Comparison of ENCODE assay signal across 24 mouse cellular contexts in genomic region chr9:75270382-75270781, GRCm38 (mm10). TPM values are rescaled to one million over a fixed set of nuclear protein-coding genes. Genes with fewer than 3 reads are reported as not detected.
"Had no signal": no experiment of that assay in that cellular context is flagged by ENCODE, and none has a peak within 500 bp of the region (broad histone marks: within the 10 kb centered on the region; RNA-seq: fewer than 3 reads in every experiment).

No protein-coding gene starts in this region.

- H3K9me3 ChIP-seq: kidney, embryonic 15.5 days; limb, embryonic 10.5 days; limb, embryonic 13.5 days; liver, embryonic 12.5 days; liver, embryonic 15.5 days; neural tube, embryonic 12.5 days; neural tube, embryonic 15.5 days had no signal

- H3K9ac ChIP-seq: kidney, embryonic 15.5 days; limb, embryonic 13.5 days; liver, embryonic 12.5 days; liver, embryonic 15.5 days; neural tube, embryonic 12.5 days; neural tube, embryonic 15.5 days had no signal

- DNase-seq: kidney, adult 11 months; kidney, adult 8-10 months; kidney, postnatal 10 days; layer of hippocampus, postnatal 36 days; liver; lung, adult 2 months; lung, postnatal 4 days; midbrain, embryonic 14.5 days; retina, postnatal 1 day; right cerebral cortex, postnatal 25 days; spleen, adult 18-20 months; thymus, adult 2 months; thymus, postnatal 14 days; thymus, postnatal 4 days had no signal

- H3K36me3 ChIP-seq: kidney, embryonic 15.5 days; limb, embryonic 10.5 days; limb, embryonic 13.5 days; liver, embryonic 12.5 days; liver, embryonic 15.5 days; neural tube, embryonic 12.5 days; neural tube, embryonic 15.5 days had no signal

- H3K27ac ChIP-seq: kidney, embryonic 15.5 days; left cerebral cortex, adult 2 months; limb, embryonic 10.5 days; limb, embryonic 13.5 days; liver, embryonic 12.5 days; liver, embryonic 15.5 days; neural tube, embryonic 12.5 days; neural tube, embryonic 15.5 days; stomach, postnatal 0 days had no signal

- H3K4me1 ChIP-seq: limb, embryonic 10.5 days; limb, embryonic 13.5 days; liver, embryonic 15.5 days; neural tube, embryonic 12.5 days; neural tube, embryonic 15.5 days had no signal

- ATAC-seq: liver, embryonic 12.5 days had no signal

- H3K27me3 ChIP-seq: kidney, embryonic 15.5 days; limb, embryonic 13.5 days; liver, embryonic 12.5 days; liver, embryonic 15.5 days; neural tube, embryonic 12.5 days; neural tube, embryonic 15.5 days had no signal

- H3K4me3 ChIP-seq: kidney, embryonic 15.5 days; left cerebral cortex, adult 2 months; limb, embryonic 10.5 days; limb, embryonic 13.5 days; liver, embryonic 12.5 days; liver, embryonic 15.5 days; neural tube, embryonic 12.5 days; neural tube, embryonic 15.5 days had no signal

RNA-seq across cellular contexts. Expression of gene Myo5c, which starts 38.6 kb away (rescaled TPM):
- total RNA-seq: megakaryocyte-erythroid progenitor cell, adult 5-6 weeks had no signal
